In the genomic region with DNA sequence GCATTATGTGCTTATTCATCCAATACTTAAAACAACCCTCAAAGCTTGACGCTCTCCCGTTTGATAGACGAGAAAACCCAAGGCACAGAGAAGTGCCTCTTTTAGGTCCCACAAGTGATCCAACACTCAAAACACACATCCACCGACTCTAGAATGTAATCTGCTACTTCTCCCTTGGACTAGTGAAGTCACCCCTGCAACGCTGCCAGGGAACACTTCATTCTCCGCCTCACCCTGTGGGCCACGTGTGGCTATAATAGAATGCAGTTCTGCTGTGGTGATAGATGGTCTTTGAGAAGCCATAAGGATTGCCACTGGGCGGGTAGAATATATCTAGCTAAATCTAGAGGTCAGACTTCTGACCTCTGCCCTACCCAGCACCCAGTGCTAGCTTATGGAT, we compare ENCODE assay signal across 18 mouse cellular contexts. TPM values are rescaled to one million over a fixed set of nuclear protein-coding genes. Genes with fewer than 3 reads are reported as not detected.
DNase-seq lines count a peak whose midpoint lies in the region; ATAC-seq and TF ChIP-seq lines count a peak whose summit lies in the region.
"Had no signal": no experiment of that assay in that cellular context is flagged by ENCODE, and none has a peak within 500 bp of the region (broad histone marks: within the 10 kb centered on the region; RNA-seq: fewer than 3 reads in every experiment).

No protein-coding gene starts in this region.

- no peaks in the 10 kb centered on the region for H3K36me3 ChIP-seq in limb, embryonic 14.5 days (ENCODE audit: control insufficient read depth, insufficient read depth, low read length)
- H3K36me3 ChIP-seq: forebrain, embryonic 15.5 days; G1E had no signal

- H3K4me1 ChIP-seq in limb, embryonic 14.5 days (ENCODE audit: control insufficient read depth, insufficient read depth, low read length) = peaks cover 24% of the 10 kb centered on the region
- H3K4me1 ChIP-seq: forebrain, embryonic 15.5 days had no signal

- intact Hi-C loops in gastrocnemius, postnatal 14 days (cut with DNase I; ENCODE audit: low total_unique reads) = no loop called here

- H3K4me3 ChIP-seq in limb, embryonic 14.5 days (replicated peaks; ENCODE audit: low read length) = no peak overlapping the region
- H3K4me3 ChIP-seq: erythroblast, embryonic 14.5 days; forebrain, embryonic 15.5 days had no signal

- no peak overlapping the region for H3K4me2 ChIP-seq in limb, embryonic 14.5 days (replicated peaks; ENCODE audit: low read depth, low read length, severe bottlenecking)
- H3K4me2 ChIP-seq: forebrain, embryonic 15.5 days; lung, embryonic 14.5 days had no signal

- ATAC-seq in limb, embryonic 14.5 days (ENCODE audit: low FRiP score, low read depth) = no peak
- ATAC-seq in CD4-positive, CD25-positive, alpha-beta regulatory T cell, adult 4 months = no peak
- ATAC-seq: forebrain, embryonic 15.5 days had no signal

- DNase-seq in urinary bladder, postnatal 14 days (ENCODE audit: low spot score) = peak; percentile 44
- no peak for DNase-seq in urinary bladder, postnatal 4 days (ENCODE audit: low spot score in 2 of 2)
- DNase-seq in gastrocnemius, postnatal 14 days = peak; percentile 55
- DNase-seq in limb, embryonic 14.5 days (ENCODE audit: low spot score) = no peak
- DNase-seq in urinary bladder, postnatal 25 days (ENCODE audit: low spot score) = no peak
- no peak for DNase-seq in adrenal gland, adult (ENCODE audit: inconsistent age in 2 of 2, low spot score in 1 of 2)
- DNase-seq: adrenal gland, adult 8-10 months; cerebellum, adult 11-12 months; cerebellum, postnatal 36 days; kidney, adult 8-10 months; kidney, postnatal 25 days; lung, embryonic 14.5 days; right cerebral cortex, adult 18-20 months; thymus, adult 2 months had no signal

- no peaks in the 10 kb centered on the region for H3K9me3 ChIP-seq in limb, embryonic 14.5 days (ENCODE audit: control insufficient read depth, low read length)
- H3K9me3 ChIP-seq: forebrain, embryonic 15.5 days; G1E had no signal

- no peak for TF ChIP-seq POLR2A in limb, embryonic 14.5 days (IDR thresholded peaks at IDR 0.05; ENCODE audit: borderline replicate concordance, extremely low read depth, insufficient read depth, insufficient read length)

- no peaks in the 10 kb centered on the region for H3K27me3 ChIP-seq in limb, embryonic 14.5 days (ENCODE audit: control insufficient read depth, insufficient read depth, low read length)
- H3K27me3 ChIP-seq: forebrain, embryonic 15.5 days had no signal

- H3K9ac ChIP-seq in limb, embryonic 14.5 days (ENCODE audit: low read depth, low read length, severe bottlenecking) = no peak overlapping the region
- H3K9ac ChIP-seq: forebrain, embryonic 15.5 days; lung, embryonic 14.5 days had no signal

- 0 out of 2 replicates have a peak overlapping the region, but pooled peaks have one; percentile 21 for H3K27ac ChIP-seq in limb, embryonic 14.5 days (replicated peaks; ENCODE audit: low read depth, low read length)
- H3K27ac ChIP-seq: forebrain, embryonic 15.5 days had no signal

- WGBS in limb, embryonic 14.5 days = 63% methylated on average over 8 of the region's 8 CpGs

RNA-seq across cellular contexts. Expression of gene Kdm7a, which starts 57.0 kb away (rescaled TPM):
- 10 to 100 TPM; 15.0 to 16.6 TPM for total RNA-seq in gastrocnemius, postnatal 14 days (2021)
- 6.3 and 6.8 TPM in 2 replicates for polyA plus RNA-seq in limb, embryonic 14.5 days (2012; rRNA removed)
- 6.4 and 7.5 TPM in 2 replicates for polyA plus RNA-seq in limb, embryonic 14.5 days (2014; fragmentation: Nextera tagmentation; extraction: Ambion mirVana)
- 10 to 100 TPM; 10.2 to 13.6 TPM for polyA plus RNA-seq in CD4-positive, CD25-positive, alpha-beta regulatory T cell, adult 4 months (2017; shearing (Covaris generic))

Comparison
In these comparisons a context has a peak if more than half of its experiments do, and no peak if none do; other contexts are left out.
1. DNase-seq: peak in urinary bladder, postnatal 14 days (single experiment) and gastrocnemius, postnatal 14 days (single experiment); none in urinary bladder, postnatal 4 days (0 of 2), limb, embryonic 14.5 days (single experiment), urinary bladder, postnatal 25 days (single experiment) and adrenal gland, adult (0 of 2).